Mouse (Mus musculus) kidney, embryonic 16.5 days (tissue): ENCODE results near the gene Cftr. TPM values are rescaled to one million over a fixed set of nuclear protein-coding genes. Genes with fewer than 3 reads are reported as not detected.
A peak's percentile ranks its signal among the peaks of the same experiment; 100 is the strongest.

Source experiments
- ATAC-seq: fragments of 200-750 bp; cut with Nextera tagmentation; 2 replicates; pipeline ENCODE4 v1.8.0; 2017; ENCODE audit warnings: moderate TSS enrichment; ENCODE audit not compliant: low FRiP score, low TSS enrichment
- H3K27ac ChIP-seq: fragments of 300-500 bp; sonication (generic); 2 replicates; pipeline ENCODE4 v1.5.1; 2014; ENCODE audit warnings: low read length
- H3K27me3 ChIP-seq: fragments of 300-500 bp; sonication (generic); 2 replicates; pipeline ENCODE4 v1.6.1; 2014; ENCODE audit warnings: low read length, control low read depth, mixed read lengths; ENCODE audit not compliant: insufficient read depth
- H3K36me3 ChIP-seq: fragments of 300-500 bp; sonication (generic); 2 replicates; pipeline ENCODE4 v1.6.1; 2014; ENCODE audit warnings: low read length, control low read depth, mixed read lengths; ENCODE audit not compliant: insufficient read depth
- H3K4me1 ChIP-seq: fragments of 300-500 bp; sonication (generic); 2 replicates; pipeline ENCODE4 v1.6.1; 2014; ENCODE audit warnings: low read length, control low read depth, mixed read lengths; ENCODE audit not compliant: insufficient read depth
- H3K4me2 ChIP-seq: fragments of 300-500 bp; sonication (generic); replicated peaks from 2 replicates; pipeline ENCODE4 v1.6.1; 2014; ENCODE audit warnings: low read depth, low read length
- H3K4me3 ChIP-seq: fragments of 300-500 bp; sonication (generic); 2 replicates; pipeline ENCODE4 v1.5.1; 2014; ENCODE audit warnings: mild to moderate bottlenecking, low read length
- H3K9ac ChIP-seq: fragments of 300-500 bp; sonication (generic); replicated peaks from 2 replicates; pipeline ENCODE4 v1.6.1; 2014; ENCODE audit warnings: low read length
- H3K9me3 ChIP-seq: fragments of 300-500 bp; sonication (generic); 2 replicates; pipeline ENCODE4 v1.6.1; 2016; ENCODE audit warnings: low read length, control low read depth
- WGBS: fragments of 180-500 bp; shearing (Covaris S2); extraction: QIAGEN DNeasy Blood & Tissue Kit; methylation state at CpG from one replicate; pipeline ENCODE4 v1.1.7; 2014; 5-methylcytosine and 5-hydroxymethylcytosine counted together
- polyA plus RNA-seq: library from polyadenylated mRNA; unstranded; fragments of >200 nt; fragmentation: Nextera tagmentation; extraction: Ambion mirVana; gene quantifications from 2 replicates; pipeline ENCODE4 v1.2.1, GENCODE M21; 2015

Gene Cftr
- polyA plus RNA-seq: 4.8 TPM in 2 replicates

GRCm38 (mm10) chr6:18170311-18170922, at the start of gene Cftr:
Gene Cftr, plus strand, starts transcription at chr6:18170687.
- Histone ChIP-seq H3K4me3 (peak within 1 kb of the TSS; percentile 53), H3K27ac (no peak within 1 kb of the TSS), H3K36me3 (no peaks in the 10 kb centered on the region), H3K9me3 (no peaks in the 10 kb centered on the region), H3K9ac (peak within 1 kb of the TSS; percentile 67), H3K4me1 (no peaks in the 10 kb centered on the region), H3K4me2 (peak within 1 kb of the TSS; percentile 82), H3K27me3 (no peaks in the 10 kb centered on the region)
- 2% methylated on average over 31 of the region's 45 CpGs for WGBS
- peak; percentile 94 for ATAC-seq

DNA sequence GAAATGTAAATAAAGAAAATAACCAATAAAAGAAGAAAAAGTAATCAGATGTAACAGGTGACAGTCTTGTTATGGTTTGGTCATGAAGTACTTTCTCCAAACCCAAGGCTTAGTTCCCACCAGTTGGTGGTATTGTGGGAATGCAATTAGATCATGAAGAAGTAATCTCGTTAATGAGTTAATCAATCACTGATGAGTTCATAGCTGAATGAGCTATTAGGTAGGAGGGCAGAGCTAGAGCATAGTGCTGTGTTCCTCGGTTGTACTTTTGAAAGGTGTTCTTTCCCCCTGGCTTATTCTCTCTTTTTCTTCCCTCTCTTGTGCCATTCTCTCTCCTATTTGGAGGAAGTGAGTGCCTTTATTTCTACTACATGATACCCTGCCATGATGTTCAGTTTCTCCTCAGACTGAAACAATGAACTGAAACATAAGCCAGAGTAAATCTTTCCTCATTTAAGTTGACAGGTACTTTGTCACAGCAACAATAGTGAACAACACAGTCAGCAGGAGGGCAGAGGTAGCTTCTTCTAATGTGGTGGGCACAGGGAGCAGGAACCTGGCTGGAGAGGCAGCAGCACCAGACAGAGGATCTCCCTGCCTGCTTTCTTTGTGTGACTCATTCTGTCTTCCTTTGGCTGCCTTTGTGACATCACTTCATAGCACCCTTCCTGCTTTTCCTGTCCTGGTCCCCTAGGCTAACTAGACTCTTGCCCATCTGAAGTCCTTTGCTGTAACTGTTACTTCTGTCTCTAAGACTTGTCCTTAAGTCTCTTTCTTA, 43.1 kb upstream of the Cftr start:
- H3K4me1 ChIP-seq: no peaks in the 10 kb centered on the region
- no peak overlapping the region for H3K9ac ChIP-seq
- no peaks in the 10 kb centered on the region for H3K27me3 ChIP-seq
- H3K27ac ChIP-seq: no peak overlapping the region
- no peaks in the 10 kb centered on the region for H3K36me3 ChIP-seq
- peak; percentile 61; the same call in 1 of the 2 replicates for ATAC-seq
- no peak overlapping the region for H3K4me3 ChIP-seq
- H3K9me3 ChIP-seq: no peaks in the 10 kb centered on the region
- 53% methylated on average over 2 of the region's 2 CpGs for WGBS
- H3K4me2 ChIP-seq: no peak overlapping the region

GRCm38 (mm10) chr6:18128059-18128458, 42.4 kb upstream of the Cftr start:
- 71% methylated on average over 4 of the region's 4 CpGs for WGBS
- Histone ChIP-seq H3K27me3 (no peaks in the 10 kb centered on the region), H3K9ac (no peak overlapping the region), H3K36me3 (no peaks in the 10 kb centered on the region), H3K4me2 (no peak overlapping the region), H3K9me3 (no peaks in the 10 kb centered on the region), H3K27ac (no peak overlapping the region), H3K4me3 (no peak overlapping the region), H3K4me1 (no peaks in the 10 kb centered on the region)
- no peak for ATAC-seq

DNA sequence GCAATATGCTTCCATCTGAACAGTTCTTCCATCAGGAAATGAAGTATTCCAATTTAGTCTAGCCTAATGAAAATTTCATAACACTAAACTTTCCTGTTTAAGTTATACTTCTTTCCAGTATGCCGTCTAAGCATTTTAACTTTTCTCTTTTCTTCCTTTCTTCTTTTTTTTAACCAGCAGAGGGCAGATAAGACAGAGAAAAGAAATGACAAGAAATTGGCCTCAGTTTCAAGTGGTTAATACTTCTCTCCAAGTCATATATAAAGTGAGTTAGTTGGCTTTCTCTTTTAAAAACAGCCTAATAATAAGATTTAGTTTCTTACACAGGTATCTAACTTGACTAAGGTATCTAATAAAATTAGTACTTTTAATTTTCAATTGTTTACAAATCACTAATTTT, 35.2 kb upstream of the Cftr start:
- no peaks in the 10 kb centered on the region for H3K36me3 ChIP-seq
- H3K9ac ChIP-seq: no peak overlapping the region
- no peak overlapping the region for H3K4me3 ChIP-seq
- no peaks in the 10 kb centered on the region for H3K9me3 ChIP-seq
- ATAC-seq: no peak
- no peaks in the 10 kb centered on the region for H3K4me1 ChIP-seq
- no peaks in the 10 kb centered on the region for H3K27me3 ChIP-seq
- H3K27ac ChIP-seq: no peak overlapping the region
- 30% methylated on average over 1 of the region's 1 CpGs for WGBS
- H3K4me2 ChIP-seq: no peak overlapping the region

DNA sequence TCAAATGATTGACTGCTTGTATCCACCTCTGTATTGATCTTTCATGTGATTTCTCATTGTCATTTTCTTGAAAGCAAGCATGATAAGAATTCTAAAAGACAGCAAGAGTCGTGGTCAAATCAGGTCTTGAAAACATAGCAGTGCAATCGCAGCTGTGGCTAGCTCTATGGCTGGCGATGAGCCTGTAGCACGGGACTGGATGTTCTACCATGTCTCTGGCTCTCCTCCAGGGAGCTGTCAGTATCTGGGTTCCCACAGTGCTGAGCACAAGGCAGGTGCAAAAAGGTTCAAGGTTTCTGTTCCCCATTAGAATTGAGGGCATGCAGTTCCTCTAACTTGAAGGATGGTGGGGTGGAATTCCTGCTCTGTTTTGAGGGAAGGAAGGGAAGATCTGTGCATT, 17.5 kb upstream of the Cftr start:
- no peak overlapping the region for H3K27ac ChIP-seq
- no peaks in the 10 kb centered on the region for H3K9me3 ChIP-seq
- no peaks in the 10 kb centered on the region for H3K4me1 ChIP-seq
- no peak overlapping the region for H3K4me2 ChIP-seq
- H3K4me3 ChIP-seq: no peak overlapping the region
- ATAC-seq: no peak
- H3K27me3 ChIP-seq: no peaks in the 10 kb centered on the region
- 76% methylated on average over 4 of the region's 4 CpGs for WGBS
- no peaks in the 10 kb centered on the region for H3K36me3 ChIP-seq
- no peak overlapping the region for H3K9ac ChIP-seq

DNA sequence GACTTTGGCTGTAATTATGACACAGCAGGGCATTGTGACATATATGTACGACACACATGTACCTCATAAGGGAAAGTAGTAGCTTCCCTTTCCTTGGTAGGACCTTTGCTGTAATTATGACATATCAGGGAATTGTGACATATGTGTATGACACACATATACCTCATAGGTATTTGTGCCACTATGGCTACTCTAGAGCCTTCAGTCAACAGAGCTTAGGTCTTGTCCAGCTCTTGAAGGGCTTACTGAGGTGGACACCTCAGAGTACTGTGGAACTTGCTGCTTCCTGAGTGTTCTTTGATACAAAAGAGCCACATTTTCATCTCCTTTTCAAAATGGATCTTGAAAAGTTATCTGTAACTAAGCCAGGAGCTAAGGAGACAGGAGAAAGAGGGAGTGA, 869 bp upstream of the Cftr start:
- Histone ChIP-seq H3K36me3 (no peaks in the 10 kb centered on the region), H3K27ac (no peak overlapping the region), H3K9ac (no peak overlapping the region), H3K27me3 (no peaks in the 10 kb centered on the region), H3K4me3 (no peak overlapping the region), H3K9me3 (no peaks in the 10 kb centered on the region), H3K4me1 (no peaks in the 10 kb centered on the region), H3K4me2 (no peak overlapping the region)
- WGBS: 91% methylated on average over 1 of the region's 1 CpGs
- no peak for ATAC-seq

DNA sequence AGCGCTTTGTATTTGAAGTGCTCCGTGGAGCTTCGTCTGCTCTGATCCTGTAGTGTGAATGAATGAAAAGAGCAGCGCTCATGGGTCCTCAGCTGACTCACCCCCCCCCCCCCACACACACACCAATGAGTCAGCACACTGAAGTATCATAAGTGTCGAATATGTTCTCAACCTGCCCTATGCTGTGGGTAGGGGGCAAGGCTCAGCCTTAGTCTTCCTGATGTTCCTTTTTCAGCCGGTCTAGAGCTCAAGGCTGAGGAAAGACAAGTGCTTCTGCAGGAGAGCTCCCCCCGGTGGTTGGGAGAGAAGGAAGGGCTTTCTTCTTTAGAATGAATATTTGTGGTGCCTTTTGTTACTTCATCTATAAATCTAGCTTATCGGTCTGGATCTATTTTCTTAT, 1.1 kb downstream of the Cftr start:
- no peaks in the 10 kb centered on the region for H3K27me3 ChIP-seq
- no peaks in the 10 kb centered on the region for H3K4me1 ChIP-seq
- peak; percentile 61 for ATAC-seq
- WGBS: 57% methylated on average over 8 of the region's 8 CpGs
- no peaks in the 10 kb centered on the region for H3K9me3 ChIP-seq
- H3K4me2 ChIP-seq: no peak overlapping the region
- no peak overlapping the region for H3K9ac ChIP-seq
- no peak overlapping the region for H3K27ac ChIP-seq
- H3K36me3 ChIP-seq: no peaks in the 10 kb centered on the region
- H3K4me3 ChIP-seq: peak overlapping the region; percentile 8; the same call in 1 of the 2 replicates

DNA sequence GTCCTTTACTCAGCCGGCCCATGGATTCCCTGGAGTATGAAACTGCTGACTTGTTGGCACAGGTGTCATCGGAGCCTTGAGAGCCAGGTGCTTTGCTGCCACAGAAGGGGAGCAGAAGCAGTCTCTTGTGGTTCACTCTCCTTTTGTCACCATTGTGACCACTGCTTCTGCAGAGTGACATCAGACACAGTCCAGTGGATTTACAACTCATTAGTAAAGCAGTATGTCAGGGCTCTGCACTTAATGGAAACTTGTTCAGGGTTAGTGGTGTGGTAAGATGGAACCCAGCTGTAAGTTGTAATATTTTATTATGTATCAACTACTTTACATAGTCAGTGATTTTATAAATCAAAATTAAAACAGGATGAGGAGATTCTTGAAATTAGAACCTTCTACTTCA, 7.0 kb downstream of the Cftr start:
- Histone ChIP-seq H3K9me3 (no peaks in the 10 kb centered on the region), H3K36me3 (no peaks in the 10 kb centered on the region), H3K4me2 (no peak overlapping the region), H3K9ac (no peak overlapping the region), H3K4me3 (no peak overlapping the region), H3K4me1 (no peaks in the 10 kb centered on the region), H3K27me3 (no peaks in the 10 kb centered on the region), H3K27ac (no peak overlapping the region)
- ATAC-seq: peak; percentile 77; the same call in 1 of the 2 replicates
- 42% methylated on average over 2 of the region's 2 CpGs for WGBS

DNA sequence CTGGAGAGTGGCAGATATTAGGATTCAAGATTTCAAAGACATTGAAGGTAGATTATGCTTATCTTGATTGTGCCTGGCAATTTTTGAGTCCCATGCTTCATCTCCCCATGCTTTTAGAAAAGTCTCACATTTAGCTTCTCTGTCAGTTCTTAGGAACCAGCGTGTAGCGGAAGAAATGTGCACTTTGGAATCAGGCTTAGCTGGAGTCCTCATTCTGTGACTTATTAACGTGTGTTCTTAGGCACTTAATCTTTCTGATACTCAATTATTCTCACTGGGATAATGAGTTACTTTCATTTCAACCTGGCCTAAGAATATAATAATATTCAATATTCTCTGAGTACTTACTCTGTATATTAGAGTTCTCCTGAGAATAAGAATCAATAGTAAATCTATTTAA, 10.2 kb downstream of the Cftr start:
- Histone ChIP-seq H3K9me3 (no peaks in the 10 kb centered on the region), H3K9ac (no peak overlapping the region), H3K4me3 (no peak overlapping the region), H3K27ac (no peak overlapping the region), H3K4me2 (no peak overlapping the region), H3K27me3 (no peaks in the 10 kb centered on the region), H3K4me1 (no peaks in the 10 kb centered on the region), H3K36me3 (no peaks in the 10 kb centered on the region)
- 66% methylated on average over 3 of the region's 3 CpGs for WGBS
- peak; percentile 42; the same call in 1 of the 2 replicates for ATAC-seq

DNA sequence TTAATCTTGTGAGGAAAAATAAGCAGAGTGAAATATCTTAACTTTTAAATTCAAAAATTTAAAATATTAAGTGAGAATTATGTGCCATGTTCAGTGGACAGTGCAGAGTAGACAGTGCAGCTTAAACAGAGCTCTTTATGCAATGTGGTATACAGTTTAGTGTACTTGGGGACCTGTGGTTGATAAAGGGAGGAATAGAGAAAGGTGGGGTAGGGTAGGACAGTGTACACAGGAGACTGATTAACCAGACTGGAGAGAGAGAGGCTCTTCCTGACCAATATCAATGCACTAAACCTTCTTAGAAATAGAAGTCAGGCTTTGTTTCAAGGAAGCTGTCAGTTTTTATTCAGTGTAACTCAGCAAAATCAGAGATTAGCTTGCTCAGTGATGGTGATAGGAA, 12.4 kb downstream of the Cftr start:
- Histone ChIP-seq H3K4me3 (no peak overlapping the region), H3K27me3 (no peaks in the 10 kb centered on the region), H3K4me2 (no peak overlapping the region), H3K9ac (no peak overlapping the region), H3K4me1 (no peaks in the 10 kb centered on the region), H3K9me3 (no peaks in the 10 kb centered on the region), H3K36me3 (no peaks in the 10 kb centered on the region), H3K27ac (no peak overlapping the region)
- 0 out of 2 replicates have a peak, but pooled peaks have one; percentile 61 for ATAC-seq
